Mouse (Mus musculus): ENCODE measurements around the gene Prdx5. TPM values are rescaled to one million over a fixed set of nuclear protein-coding genes. Genes with fewer than 3 reads are reported as not detected.

Prdx5 gene
- total and polyA plus RNA-seq, 3 experiments: 130 to 246 TPM; not detected in 1

- Histone ChIP-seq H3K36me3 (ENCODE audit: control insufficient read depth in 1 of 2, insufficient read depth in 2 of 2, low read length in 2 of 2) (peaks cover 0 to 5% of the 10 kb centered on the region in 2 experiments; a peak in 2 of 4 replicates), H3K79me2 (ENCODE audit: control insufficient read depth, insufficient read depth, low read length, poor library complexity) (no peaks in the 10 kb centered on the region), H3K9me3 (replicated peaks; ENCODE audit: insufficient read depth, low read length) (no peaks in the 10 kb centered on the region), H3K4me3 (ENCODE audit: control insufficient read depth in 1 of 2, insufficient read depth in 1 of 2, low read depth in 2 of 2, low read length in 2 of 2) (peak overlapping the region; percentile 69 to 92), H3K27ac (ENCODE audit: control insufficient read depth, low read depth, low read length) (peak overlapping the region; percentile 80), H3K4me1 (ENCODE audit: control insufficient read depth in 1 of 2, insufficient read depth in 2 of 2, low read length in 2 of 2) (peaks cover 0 to 9% of the 10 kb centered on the region in 2 experiments; a peak in 2 of 4 replicates), H3K9ac (ENCODE audit: control insufficient read depth, low read depth, low read length, poor library complexity, severe bottlenecking) (peak overlapping the region; percentile 80), H3K27me3 (ENCODE audit: control insufficient read depth in 1 of 2, insufficient read depth in 2 of 2, low read length in 2 of 2) (no peaks in the 10 kb centered on the region)
- DNase-seq (ENCODE audit: low read depth, low spot score): peak; percentile 84
- peak; percentile 33 to 62; a peak in 3 of 4 replicates for TF ChIP-seq EP300 (IDR thresholded peaks at IDR 0.05; ENCODE audit: low read depth in 1 of 2, low read length in 2 of 2)
- no peak for TF ChIP-seq RAD21 (IDR thresholded peaks at IDR 0.05; ENCODE audit: low read depth, low read length)
- TF ChIP-seq BHLHE40 (IDR thresholded peaks at IDR 0.05; ENCODE audit: borderline replicate concordance, low read depth, low read length): 0 out of 2 replicates have a peak, but pooled peaks have one; percentile 24
- no peak for TF ChIP-seq E2F4 (IDR thresholded peaks at IDR 0.05; ENCODE audit: borderline replicate concordance, low read depth, low read length)
- TF ChIP-seq RCOR1 (IDR thresholded peaks at IDR 0.05; ENCODE audit: low read depth, low read length): no peak
- TF ChIP-seq MEF2A (IDR thresholded peaks at IDR 0.05; ENCODE audit: extremely low read depth, insufficient replicate concordance, low read depth, low read length, poor library complexity, severe bottlenecking): no peak
- no peak for TF ChIP-seq GABPA (IDR thresholded peaks at IDR 0.05; ENCODE audit: low read depth, low read length)
- TF ChIP-seq TBP (IDR thresholded peaks at IDR 0.05; ENCODE audit: low read depth, low read length): 0 out of 2 replicates have a peak, but pooled peaks have one; percentile 32
- no peak for TF ChIP-seq CHD1 (IDR thresholded peaks at IDR 0.05; ENCODE audit: low read depth, low read length)
- no peak for TF ChIP-seq CHD2 (IDR thresholded peaks at IDR 0.05; ENCODE audit: low read length)
- no peak for TF ChIP-seq MAZ (IDR thresholded peaks at IDR 0.05; ENCODE audit: low read depth, low read length)
- TF ChIP-seq ELF1 (IDR thresholded peaks at IDR 0.05; ENCODE audit: low read depth, low read length): peak; percentile 84
- TF ChIP-seq NELFE (IDR thresholded peaks at IDR 0.05; ENCODE audit: low read depth, low read length): peak; percentile 41
- TF ChIP-seq MAX (IDR thresholded peaks at IDR 0.05; ENCODE audit: low read length): peak; percentile 66; the same call in 1 of the 2 replicates
- TF ChIP-seq POLR2AphosphoS5 (IDR thresholded peaks at IDR 0.05; ENCODE audit: borderline replicate concordance, low read depth, low read length): no peak
- TF ChIP-seq ZC3H11A (IDR thresholded peaks at IDR 0.05; ENCODE audit: low read depth, low read length): no peak
- TF ChIP-seq KAT2A (conservative IDR thresholded peaks at IDR 0.05; ENCODE audit: low read depth, low read length): 0 out of 2 replicates have a peak, but pooled peaks have one; percentile 20
- TF ChIP-seq POLR2AphosphoS2 (IDR thresholded peaks at IDR 0.05; ENCODE audit: low read length): no peak
- TF ChIP-seq GATA1 (IDR thresholded peaks at IDR 0.05; ENCODE audit: low read depth, low read length): 0 out of 2 replicates have a peak, but pooled peaks have one; percentile 2
- TF ChIP-seq USF2 (IDR thresholded peaks at IDR 0.05; ENCODE audit: borderline replicate concordance in 1 of 2, insufficient read depth in 1 of 2, low read depth in 1 of 2, low read length in 2 of 2): no peak
- no peak for TF ChIP-seq MYB (IDR thresholded peaks at IDR 0.05; ENCODE audit: low read depth, low read length)
- TF ChIP-seq SIN3A (IDR thresholded peaks at IDR 0.05; ENCODE audit: low read length): peak; percentile 90
- TF ChIP-seq MXI1 (IDR thresholded peaks at IDR 0.05; ENCODE audit: low read depth, low read length): peak; percentile 83
- TF ChIP-seq NRF1 (IDR thresholded peaks at IDR 0.05; ENCODE audit: insufficient read depth, low read depth, low read length, poor library complexity, severe bottlenecking): no peak
- no peak for TF ChIP-seq CTCF (IDR thresholded peaks at IDR 0.05 in 2 of 3, conservative IDR thresholded peaks at IDR 0.05 in 1 of 3; ENCODE audit: control insufficient read depth in 1 of 3, insufficient read depth in 1 of 3, low read depth in 2 of 3, low read length in 3 of 3, poor library complexity in 1 of 3, severe bottlenecking in 1 of 3)
- TF ChIP-seq UBTF (IDR thresholded peaks at IDR 0.05; ENCODE audit: borderline replicate concordance, insufficient read depth, low read depth, low read length): no peak
- peak; percentile 71; the same call in 1 of the 2 replicates for TF ChIP-seq MYC (IDR thresholded peaks at IDR 0.05; ENCODE audit: low read depth, low read length)
- TF ChIP-seq ZKSCAN1 (IDR thresholded peaks at IDR 0.05; ENCODE audit: low read depth, low read length): no peak
- 0 out of 2 replicates have a peak, but pooled peaks have one; percentile 44 for TF ChIP-seq TCF12 (IDR thresholded peaks at IDR 0.05; ENCODE audit: low read depth, low read length)
- no peak for TF ChIP-seq TAL1 (IDR thresholded peaks at IDR 0.05; ENCODE audit: low read length)
- TF ChIP-seq ZNF384 (IDR thresholded peaks at IDR 0.05; ENCODE audit: low read depth, low read length): no peak
- TF ChIP-seq ZMIZ1 (IDR thresholded peaks at IDR 0.05; ENCODE audit: low read depth, low read length): no peak
- no peak for TF ChIP-seq MAFK (IDR thresholded peaks at IDR 0.05; ENCODE audit: borderline replicate concordance, low read depth, low read length)
- TF ChIP-seq USF1 (IDR thresholded peaks at IDR 0.05; ENCODE audit: low read depth, low read length): no peak
- peak in 1 of 2 experiments; percentile 51; a peak in 2 of 4 replicates for TF ChIP-seq POLR2A (IDR thresholded peaks at IDR 0.05; ENCODE audit: control insufficient read depth in 1 of 2, insufficient read depth in 1 of 2, low read depth in 1 of 2, low read length in 2 of 2, poor library complexity in 1 of 2)
- TF ChIP-seq HCFC1 (IDR thresholded peaks at IDR 0.05; ENCODE audit: low read depth, low read length): peak; percentile 70
- peak; percentile 94 for TF ChIP-seq ETS1 (IDR thresholded peaks at IDR 0.05; ENCODE audit: low read depth, low read length)
These were observed 40.6 kb downstream of the Prdx5 start for GRCm38 (mm10) chr19:6869355-6869754.
